Mouse (Mus musculus) brain, embryonic 14.5 days (tissue): Measurements from ENCODE around the gene Ifitm10.

Experiments
- CTCF ChIP-seq: fragments of 200-500 bp; IDR thresholded peaks from 2 replicates; pipeline ENCODE4 v1.5.1; 2012; ENCODE audit warnings: inconsistent platforms, mild to moderate bottlenecking, moderate library complexity, borderline replicate concordance; ENCODE audit not compliant: insufficient read depth, insufficient read length; ENCODE audit errors: extremely low read depth
- POLR2A ChIP-seq: fragments of 200-500 bp; IDR thresholded peaks from 2 replicates; pipeline ENCODE4 v1.6.1; 2012; ENCODE audit warnings: mild to moderate bottlenecking, inconsistent platforms, borderline replicate concordance; ENCODE audit not compliant: poor library complexity, insufficient read depth, insufficient read length, severe bottlenecking; ENCODE audit errors: extremely low read depth

- TF ChIP-seq POLR2A (no peak), CTCF (no peak)
Measured at GRCm38 (mm10) chr7:142381175-142381574, 7.6 kb upstream of the Ifitm10 start.
